8 mouse cellular contexts compared by ENCODE assay signal in genomic region chr12:99756914-99757687, GRCm38 (mm10).
DNase-seq lines count a peak whose midpoint lies in the region; ATAC-seq lines count a peak whose summit lies in the region.

No protein-coding gene starts in this region.

- H3K27ac ChIP-seq in kidney, embryonic 15.5 days, result 0 out of 2 replicates have a peak overlapping the region, but pooled peaks have one; percentile 32
- peak overlapping the region; percentile 72; the same call in 1 of the 2 replicates for H3K27ac ChIP-seq in forebrain, embryonic 10.5 days
- no peak overlapping the region for H3K27ac ChIP-seq in intestine, embryonic 14.5 days (ENCODE audit: low read depth)
- H3K27ac ChIP-seq in neural tube, embryonic 13.5 days (replicated peaks), result peak overlapping the region; percentile 68

- H3K9me3 ChIP-seq in kidney, embryonic 15.5 days (replicated peaks), result no peaks in the 10 kb centered on the region
- no peaks in the 10 kb centered on the region for H3K9me3 ChIP-seq in forebrain, embryonic 10.5 days
- no peaks in the 10 kb centered on the region for H3K9me3 ChIP-seq in intestine, embryonic 14.5 days (ENCODE audit: control insufficient read depth, low read length)
- no peaks in the 10 kb centered on the region for H3K9me3 ChIP-seq in neural tube, embryonic 13.5 days

- no peak for DNase-seq in kidney, adult 18-20 months
- peak; percentile 19 for DNase-seq in forebrain, embryonic 10.5 days (ENCODE audit: extremely low spot score, low spot score)
- no peak for DNase-seq in intestine, embryonic 14.5 days (ENCODE audit: low spot score)
- no peak for DNase-seq in heart, postnatal 4 days
- no peak for DNase-seq in thymus, adult 18-20 months
- no peak for DNase-seq in urinary bladder, postnatal 10 days (ENCODE audit: low spot score)

- H3K9ac ChIP-seq in kidney, embryonic 15.5 days, result no peak overlapping the region
- no peak overlapping the region for H3K9ac ChIP-seq in intestine, embryonic 14.5 days (ENCODE audit: low read length)
- H3K9ac ChIP-seq in neural tube, embryonic 13.5 days, result no peak overlapping the region

- peak; percentile 9; the same call in 1 of the 2 replicates for ATAC-seq in kidney, embryonic 15.5 days (replicated peaks; ENCODE audit: low FRiP score)
- ATAC-seq in intestine, embryonic 14.5 days (replicated peaks; ENCODE audit: low FRiP score, low TSS enrichment, low read depth), result no peak
- ATAC-seq in neural tube, embryonic 13.5 days (ENCODE audit: low read depth), result 0 out of 2 replicates have a peak, but pooled peaks have one; percentile 3

- no peaks in the 10 kb centered on the region for H3K36me3 ChIP-seq in kidney, embryonic 15.5 days
- no peaks in the 10 kb centered on the region for H3K36me3 ChIP-seq in forebrain, embryonic 10.5 days (replicated peaks)
- no peaks in the 10 kb centered on the region for H3K36me3 ChIP-seq in intestine, embryonic 14.5 days (ENCODE audit: control insufficient read depth, insufficient read depth, low read length)
- H3K36me3 ChIP-seq in neural tube, embryonic 13.5 days, result no peaks in the 10 kb centered on the region

- peaks cover 11% of the 10 kb centered on the region for H3K4me1 ChIP-seq in kidney, embryonic 15.5 days
- H3K4me1 ChIP-seq in forebrain, embryonic 10.5 days, result peaks cover 27% of the 10 kb centered on the region
- H3K4me1 ChIP-seq in intestine, embryonic 14.5 days (replicated peaks; ENCODE audit: control insufficient read depth, insufficient read depth, low read length), result peaks cover 16% of the 10 kb centered on the region
- H3K4me1 ChIP-seq in neural tube, embryonic 13.5 days (replicated peaks), result peaks cover 20% of the 10 kb centered on the region

- no peak overlapping the region for H3K4me3 ChIP-seq in kidney, embryonic 15.5 days (replicated peaks)
- peak overlapping the region; percentile 25; the same call in 1 of the 2 replicates for H3K4me3 ChIP-seq in forebrain, embryonic 10.5 days
- H3K4me3 ChIP-seq in intestine, embryonic 14.5 days (ENCODE audit: low read depth, low read length), result no peak overlapping the region
- no peak overlapping the region for H3K4me3 ChIP-seq in neural tube, embryonic 13.5 days

- 43% methylated on average over 18 of the region's 18 CpGs for WGBS in kidney, embryonic 15.5 days
- 54% methylated on average over 18 of the region's 18 CpGs for WGBS in forebrain, embryonic 10.5 days
- WGBS in intestine, embryonic 14.5 days, result 48% methylated on average over 18 of the region's 18 CpGs
- 51% methylated on average over 18 of the region's 18 CpGs for WGBS in neural tube, embryonic 13.5 days

- peak overlapping the region; percentile 43 for H3K4me2 ChIP-seq in kidney, embryonic 15.5 days
- peak overlapping the region; percentile 16; the same call in 1 of the 2 replicates for H3K4me2 ChIP-seq in intestine, embryonic 14.5 days (ENCODE audit: low read length)
- H3K4me2 ChIP-seq in neural tube, embryonic 13.5 days, result peak overlapping the region; percentile 39

- H3K27me3 ChIP-seq in kidney, embryonic 15.5 days, result no peaks in the 10 kb centered on the region
- H3K27me3 ChIP-seq in forebrain, embryonic 10.5 days (ENCODE audit: poor library complexity, severe bottlenecking), result no peaks in the 10 kb centered on the region
- no peaks in the 10 kb centered on the region for H3K27me3 ChIP-seq in intestine, embryonic 14.5 days (replicated peaks; ENCODE audit: control insufficient read depth, insufficient read depth, low read length)
- no peaks in the 10 kb centered on the region for H3K27me3 ChIP-seq in neural tube, embryonic 13.5 days
